Mouse (Mus musculus) neural tube, embryonic 12.5 days (tissue): ENCODE results near the gene Ptprb. TPM values are rescaled to one million over a fixed set of nuclear protein-coding genes. Genes with fewer than 3 reads are reported as not detected.

Experiments
- ATAC-seq: fragments of 200-750 bp; cut with Nextera tagmentation; 2 replicates; pipeline ENCODE4 v1.8.0; 2017; ENCODE audit warnings: low read depth, mild to moderate bottlenecking, moderate TSS enrichment, moderate library complexity; ENCODE audit not compliant: low FRiP score
- H3K27ac ChIP-seq: fragments of 300-500 bp; sonication (generic); 2 replicates; pipeline ENCODE4 v1.5.1; 2016
- H3K27me3 ChIP-seq: fragments of 300-500 bp; sonication (generic); replicated peaks from 2 replicates; pipeline ENCODE4 v1.6.1; 2016; ENCODE audit warnings: mild to moderate bottlenecking
- H3K36me3 ChIP-seq: fragments of 300-500 bp; sonication (generic); 2 replicates; pipeline ENCODE4 v1.6.1; 2016; ENCODE audit warnings: mild to moderate bottlenecking
- H3K4me1 ChIP-seq: fragments of 300-500 bp; sonication (generic); 2 replicates; pipeline ENCODE4 v1.6.1; 2016
- H3K4me2 ChIP-seq: fragments of 300-500 bp; sonication (generic); replicated peaks from 2 replicates; pipeline ENCODE4 v1.6.1; 2016; ENCODE audit warnings: mild to moderate bottlenecking
- H3K4me3 ChIP-seq: fragments of 300-500 bp; sonication (generic); 2 replicates; pipeline ENCODE4 v1.5.1; 2016
- H3K9ac ChIP-seq: fragments of 300-500 bp; sonication (generic); 2 replicates; pipeline ENCODE4 v1.6.1; 2016; ENCODE audit warnings: mild to moderate bottlenecking
- H3K9me3 ChIP-seq: fragments of 300-500 bp; sonication (generic); 2 replicates; pipeline ENCODE4 v1.6.1; 2016; ENCODE audit warnings: mild to moderate bottlenecking
- WGBS: fragments of 180-500 bp; shearing (Covaris S2); methylation state at CpG from one replicate; pipeline ENCODE4 v1.1.7; 2016; 5-methylcytosine and 5-hydroxymethylcytosine counted together
- polyA plus RNA-seq: library from polyadenylated mRNA; unstranded; fragments of >200 nt; fragmentation: Nextera tagmentation; extraction: Ambion mirVana; gene quantifications from 2 replicates; pipeline ENCODE4 v1.2.1, GENCODE M21; 2016

The Ptprb gene
- polyA plus RNA-seq, 1 experiment from 2014 or later: 4.3 TPM

DNA sequence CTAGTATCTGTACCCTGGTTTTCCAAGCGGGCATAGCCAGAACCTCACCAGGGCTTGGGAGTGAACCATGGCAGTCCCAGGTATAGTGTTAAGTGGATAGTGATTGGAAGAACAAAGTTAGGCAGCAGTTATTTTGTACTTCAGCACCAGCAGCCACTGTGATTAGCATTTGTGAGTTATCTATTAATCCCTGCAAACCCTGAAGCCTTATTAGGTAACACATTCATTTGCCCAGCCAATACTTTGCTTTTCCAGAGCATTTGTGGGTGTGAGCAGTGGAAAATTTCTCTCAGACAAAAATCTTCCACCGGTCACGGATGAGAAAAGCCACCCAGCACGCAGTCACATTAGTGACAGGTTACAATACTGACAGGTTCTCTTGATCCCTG lies 7.9 kb upstream of the Ptprb start:
- H3K4me1 ChIP-seq: no peaks in the 10 kb centered on the region
- no peak overlapping the region for H3K4me3 ChIP-seq
- no peak for ATAC-seq
- H3K9me3 ChIP-seq: no peaks in the 10 kb centered on the region
- H3K4me2 ChIP-seq: no peak overlapping the region
- H3K36me3 ChIP-seq: no peaks in the 10 kb centered on the region
- WGBS: 86% methylated on average over 4 of the region's 4 CpGs
- H3K27ac ChIP-seq: no peak overlapping the region
- no peak overlapping the region for H3K9ac ChIP-seq
- H3K27me3 ChIP-seq: no peaks in the 10 kb centered on the region

DNA sequence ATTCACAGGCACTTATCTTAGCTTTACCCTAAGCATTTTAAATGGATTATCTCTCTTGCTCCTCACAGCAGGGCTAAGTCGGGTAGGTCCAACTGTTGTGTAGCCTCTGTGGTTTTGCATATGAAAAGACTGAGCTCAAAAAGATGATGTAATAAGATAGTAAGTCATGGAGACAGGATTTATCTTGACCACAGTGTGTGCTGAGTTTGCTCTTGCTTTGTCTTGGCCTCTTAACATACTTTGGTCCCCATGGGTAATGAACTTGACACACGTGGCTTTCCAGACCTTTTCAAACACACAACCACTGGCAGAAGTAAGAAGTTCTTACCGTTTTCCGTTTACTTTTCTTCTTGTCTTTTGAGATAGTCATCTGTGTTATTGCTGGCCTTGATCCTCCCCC lies 7.0 kb upstream of the Ptprb start:
- Histone ChIP-seq H3K36me3 (no peaks in the 10 kb centered on the region), H3K4me3 (no peak overlapping the region), H3K27ac (no peak overlapping the region), H3K27me3 (no peaks in the 10 kb centered on the region), H3K9ac (no peak overlapping the region), H3K9me3 (no peaks in the 10 kb centered on the region), H3K4me2 (no peak overlapping the region), H3K4me1 (no peaks in the 10 kb centered on the region)
- no peak for ATAC-seq
- WGBS: 71% methylated on average over 4 of the region's 4 CpGs

DNA sequence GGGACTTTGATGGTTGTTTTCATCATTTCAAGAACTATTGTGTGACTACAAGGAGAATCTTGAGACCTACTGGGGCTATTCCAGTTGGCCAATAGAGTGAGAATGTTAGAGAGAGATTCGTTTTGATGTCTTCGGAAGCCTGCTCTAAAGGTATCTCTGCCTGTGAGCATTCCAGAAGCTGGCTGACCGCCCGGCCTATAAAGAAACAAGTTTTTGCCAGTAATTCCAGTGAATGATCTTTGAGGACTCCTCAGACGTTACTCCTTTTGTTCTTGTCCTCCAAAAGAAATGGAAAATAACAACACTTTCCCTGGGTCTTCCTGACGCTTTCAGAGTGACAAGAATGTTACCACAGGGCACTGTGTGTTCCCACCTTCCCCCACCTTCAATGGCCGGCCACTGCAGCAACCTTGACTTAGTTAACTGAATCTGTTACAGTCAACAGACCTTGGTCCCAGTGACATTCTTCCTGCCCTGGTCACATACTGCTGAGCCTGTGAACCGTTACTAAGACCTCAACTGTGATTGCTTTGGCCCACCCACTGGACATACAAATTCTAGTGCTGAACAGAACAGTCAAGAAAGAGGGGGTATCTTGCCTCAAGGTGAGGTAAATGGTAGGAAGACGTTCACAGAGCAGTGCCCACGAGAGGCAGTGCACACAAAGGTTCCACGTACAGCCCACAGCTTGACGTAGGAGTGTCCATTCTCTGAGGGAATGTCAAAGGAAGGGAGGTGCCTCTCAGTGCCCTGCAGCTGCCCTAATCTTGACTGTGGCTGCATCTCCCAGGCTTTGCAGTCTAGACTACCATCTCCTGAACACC lies 4.5 kb upstream of the Ptprb start:
- no peak overlapping the region for H3K4me3 ChIP-seq
- no peak for ATAC-seq

DNA sequence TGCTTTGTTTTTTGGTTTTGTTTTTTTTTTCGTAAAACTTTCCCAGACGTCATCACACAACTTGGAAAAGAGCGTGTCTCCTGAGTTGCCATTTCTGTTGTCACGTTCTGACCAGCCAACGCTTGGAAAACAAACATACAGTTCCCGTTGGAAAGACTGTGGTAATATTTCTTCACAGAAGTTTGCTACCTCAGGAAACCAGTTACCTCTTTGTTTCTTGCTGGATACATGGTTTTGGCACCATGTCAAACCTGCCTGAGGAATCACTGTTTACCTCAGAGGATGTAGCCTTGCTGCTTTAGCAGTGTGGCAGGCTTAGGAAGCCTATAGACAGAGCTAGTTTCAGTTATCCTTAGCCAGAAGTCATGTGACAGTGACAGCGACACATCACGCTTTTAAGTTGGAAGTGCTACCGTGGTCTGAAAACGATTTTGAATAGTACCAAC lies 3.8 kb upstream of the Ptprb start:
- H3K36me3 ChIP-seq: no peaks in the 10 kb centered on the region
- H3K4me1 ChIP-seq: no peaks in the 10 kb centered on the region
- no peak for ATAC-seq
- H3K4me3 ChIP-seq: no peak overlapping the region
- no peak overlapping the region for H3K9ac ChIP-seq
- H3K27ac ChIP-seq: no peak overlapping the region
- H3K9me3 ChIP-seq: no peaks in the 10 kb centered on the region
- 93% methylated on average over 10 of the region's 10 CpGs for WGBS
- no peaks in the 10 kb centered on the region for H3K27me3 ChIP-seq
- H3K4me2 ChIP-seq: no peak overlapping the region

More for the DNA sequence above, 4.5 kb upstream of the Ptprb start:
- no peak overlapping the region for H3K4me2 ChIP-seq
- 83% methylated on average over 12 of the region's 12 CpGs for WGBS
- H3K27ac ChIP-seq: no peak overlapping the region
- no peak overlapping the region for H3K9ac ChIP-seq
- no peaks in the 10 kb centered on the region for H3K9me3 ChIP-seq
- H3K27me3 ChIP-seq: no peaks in the 10 kb centered on the region
- H3K4me1 ChIP-seq: no peaks in the 10 kb centered on the region
- H3K36me3 ChIP-seq: no peaks in the 10 kb centered on the region

- H3K9ac ChIP-seq: no peak overlapping the region
- no peak overlapping the region for H3K27ac ChIP-seq
- H3K4me1 ChIP-seq: no peaks in the 10 kb centered on the region
- H3K9me3 ChIP-seq: no peaks in the 10 kb centered on the region
- no peak overlapping the region for H3K4me3 ChIP-seq
- ATAC-seq: no peak
- WGBS: 83% methylated on average over 3 of the region's 3 CpGs
- no peak overlapping the region for H3K4me2 ChIP-seq
- H3K36me3 ChIP-seq: no peaks in the 10 kb centered on the region
- no peaks in the 10 kb centered on the region for H3K27me3 ChIP-seq
Measured at GRCm38 (mm10) chr10:116272156-116272555, 3.2 kb upstream of the Ptprb start.

GRCm38 (mm10) chr10:116286697-116287344 lies 11.5 kb downstream of the Ptprb start:
- Histone ChIP-seq H3K4me2 (no peak overlapping the region), H3K4me1 (no peaks in the 10 kb centered on the region), H3K9ac (no peak overlapping the region), H3K27me3 (no peaks in the 10 kb centered on the region), H3K36me3 (no peaks in the 10 kb centered on the region), H3K27ac (no peak overlapping the region), H3K9me3 (no peaks in the 10 kb centered on the region), H3K4me3 (no peak overlapping the region)
- ATAC-seq: no peak
- 86% methylated on average over 7 of the region's 7 CpGs for whole genome bisulfite sequencing

DNA sequence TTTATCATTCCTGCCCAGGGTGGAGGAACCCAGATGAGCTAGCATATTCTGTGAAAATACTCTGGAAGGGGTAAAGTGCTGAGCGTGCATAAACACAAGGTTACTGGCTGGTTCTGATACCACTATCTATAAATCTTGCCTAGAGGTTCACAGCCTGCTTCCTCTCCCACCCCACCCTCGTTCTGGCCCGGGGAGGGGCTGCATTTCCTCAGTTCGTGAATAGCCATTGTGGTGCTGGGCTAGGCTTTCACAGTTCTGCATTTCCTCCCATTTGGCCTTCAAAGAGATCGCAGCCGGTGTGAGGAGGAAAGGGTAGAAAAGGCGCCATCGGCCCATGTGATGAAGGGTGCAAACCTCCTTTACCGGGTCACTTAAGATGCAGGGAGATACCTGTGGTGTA lies 12.8 kb downstream of the Ptprb start:
- Histone ChIP-seq H3K36me3 (no peaks in the 10 kb centered on the region), H3K27me3 (no peaks in the 10 kb centered on the region), H3K4me1 (no peaks in the 10 kb centered on the region), H3K27ac (no peak overlapping the region), H3K9ac (no peak overlapping the region), H3K4me2 (no peak overlapping the region), H3K9me3 (no peaks in the 10 kb centered on the region), H3K4me3 (no peak overlapping the region)
- WGBS: 54% methylated on average over 9 of the region's 9 CpGs
- no peak for ATAC-seq

DNA sequence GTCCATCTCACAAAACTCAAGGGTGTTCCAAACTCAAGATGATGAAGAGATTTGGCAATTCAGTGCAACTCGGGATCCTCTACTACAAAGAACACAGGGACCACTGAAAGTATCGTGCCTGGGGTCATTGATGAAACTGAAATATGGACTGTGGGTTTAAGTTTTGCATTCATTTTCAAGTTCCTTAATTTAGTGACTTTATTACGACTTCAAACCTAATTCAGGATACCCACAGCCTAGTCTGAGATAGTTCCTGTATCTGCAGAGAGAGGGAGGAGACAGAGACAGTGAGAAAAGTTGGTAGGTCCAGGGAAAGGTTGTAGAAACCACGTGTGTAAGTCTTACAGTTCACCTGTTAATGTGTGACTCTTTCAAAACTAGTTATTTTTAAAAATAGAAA lies 15.2 kb downstream of the Ptprb start:
- Histone ChIP-seq H3K27ac (no peak overlapping the region), H3K4me1 (no peaks in the 10 kb centered on the region), H3K9ac (no peak overlapping the region), H3K9me3 (no peaks in the 10 kb centered on the region), H3K36me3 (no peaks in the 10 kb centered on the region), H3K27me3 (no peaks in the 10 kb centered on the region), H3K4me2 (no peak overlapping the region), H3K4me3 (no peak overlapping the region)
- 86% methylated on average over 4 of the region's 4 CpGs for whole genome bisulfite sequencing
- ATAC-seq: no peak

DNA sequence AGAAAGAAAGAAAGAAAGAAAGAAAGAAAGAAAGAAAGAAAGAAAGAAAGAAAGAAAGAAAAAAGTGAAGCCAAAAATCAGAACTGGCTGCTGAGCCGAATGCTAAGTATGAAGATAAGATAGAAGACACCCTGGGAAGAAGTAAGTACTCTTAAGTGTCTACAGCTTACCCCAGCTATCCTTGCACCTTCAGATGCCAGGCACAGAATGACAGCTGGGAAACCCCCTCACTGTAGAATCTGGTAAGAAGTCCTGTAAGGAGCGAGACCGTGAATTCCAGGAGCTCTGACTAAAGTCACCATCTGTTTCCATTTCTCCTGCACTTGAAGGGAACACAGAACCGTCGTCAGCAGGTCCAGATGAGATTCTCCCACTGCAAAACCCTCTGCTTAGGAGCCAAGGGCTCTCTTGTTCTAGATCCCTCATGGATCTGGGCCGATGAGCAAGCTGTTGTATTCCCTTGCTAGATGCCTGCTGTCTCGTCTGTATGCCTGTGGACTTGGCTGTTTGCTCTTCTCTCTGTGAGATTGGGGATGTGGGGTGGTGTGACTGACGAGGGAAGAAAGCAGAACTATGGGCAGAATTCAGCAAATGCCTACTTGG lies 15.9 kb downstream of the Ptprb start:
- Histone ChIP-seq H3K4me2 (no peak overlapping the region), H3K27me3 (no peaks in the 10 kb centered on the region), H3K4me1 (no peaks in the 10 kb centered on the region), H3K27ac (no peak overlapping the region), H3K9me3 (no peaks in the 10 kb centered on the region), H3K9ac (no peak overlapping the region), H3K36me3 (no peaks in the 10 kb centered on the region), H3K4me3 (no peak overlapping the region)
- 79% methylated on average over 8 of the region's 8 CpGs for WGBS
- ATAC-seq: no peak

DNA sequence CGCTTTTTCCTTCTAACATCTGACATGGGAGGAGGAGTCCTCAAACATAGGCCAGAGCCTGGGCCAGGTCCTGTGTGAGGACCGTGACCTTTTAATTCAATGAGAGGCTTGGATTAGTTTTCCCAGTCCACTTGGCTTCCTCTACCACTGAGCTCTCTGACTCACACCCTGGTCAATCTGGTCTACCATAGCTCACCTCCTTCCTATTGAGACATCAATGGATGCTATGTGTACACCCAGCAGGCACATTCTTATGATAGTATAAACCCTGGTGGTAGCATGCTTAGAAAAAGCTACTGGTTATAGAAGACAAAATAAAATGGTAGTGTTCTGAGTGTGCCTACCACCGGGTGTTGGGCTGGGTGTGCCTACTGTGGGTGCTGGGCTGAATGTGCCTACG lies 21.1 kb downstream of the Ptprb start:
- no peak overlapping the region for H3K9ac ChIP-seq
- peaks cover 10% of the 10 kb centered on the region for H3K27me3 ChIP-seq
- H3K27ac ChIP-seq: no peak overlapping the region
- H3K4me3 ChIP-seq: no peak overlapping the region
- ATAC-seq: no peak
- no peak overlapping the region for H3K4me2 ChIP-seq
- no peaks in the 10 kb centered on the region for H3K36me3 ChIP-seq
- 92% methylated on average over 4 of the region's 4 CpGs for WGBS
- no peaks in the 10 kb centered on the region for H3K9me3 ChIP-seq
- peaks cover 5% of the 10 kb centered on the region for H3K4me1 ChIP-seq

DNA sequence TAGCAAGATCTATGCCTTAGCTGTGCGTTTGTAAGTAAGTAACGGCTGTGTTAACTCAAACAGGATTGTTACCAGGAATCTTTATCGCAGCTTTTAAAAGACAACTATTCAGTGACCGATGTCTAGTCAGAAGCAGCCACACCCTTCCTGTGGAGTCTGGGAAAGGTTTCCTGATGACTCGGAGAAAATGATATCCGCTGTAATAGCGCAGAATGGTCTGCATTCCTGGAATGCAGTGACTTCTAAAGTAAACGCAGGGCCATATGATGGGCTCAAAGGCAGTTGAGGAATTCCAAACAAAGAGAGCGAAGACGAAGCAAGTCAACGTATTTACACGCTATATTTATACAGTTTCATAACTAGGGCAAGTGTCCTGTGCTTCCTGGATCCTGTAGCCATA lies 22.5 kb downstream of the Ptprb start:
- no peak overlapping the region for H3K4me2 ChIP-seq
- H3K4me3 ChIP-seq: no peak overlapping the region
- 77% methylated on average over 12 of the region's 12 CpGs for WGBS
- no peaks in the 10 kb centered on the region for H3K9me3 ChIP-seq
- H3K4me1 ChIP-seq: peaks cover 10% of the 10 kb centered on the region
- H3K9ac ChIP-seq: no peak overlapping the region
- H3K27me3 ChIP-seq: peaks cover 18% of the 10 kb centered on the region
- H3K36me3 ChIP-seq: no peaks in the 10 kb centered on the region
- no peak for ATAC-seq
- no peak overlapping the region for H3K27ac ChIP-seq

DNA sequence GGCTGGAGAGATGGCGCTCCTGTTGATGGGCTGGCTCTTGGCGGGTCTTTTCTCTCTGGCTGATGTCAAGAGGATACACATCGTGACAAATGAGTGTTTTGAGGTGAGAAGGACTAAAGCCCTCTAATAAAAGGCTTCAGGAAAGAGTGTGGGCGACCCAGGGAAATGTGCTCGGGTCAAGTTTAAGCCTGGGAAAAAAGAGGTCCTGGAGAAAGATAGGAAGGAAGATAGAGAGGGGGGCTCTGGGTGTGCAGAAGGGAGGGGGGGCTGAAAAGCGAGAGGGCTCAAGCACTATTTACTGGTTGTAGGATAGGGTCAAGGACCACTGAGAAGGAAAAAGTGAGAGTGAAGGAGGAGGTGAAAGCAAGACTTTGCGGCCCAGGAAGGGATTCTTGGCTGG lies 25.5 kb downstream of the Ptprb start:
- H3K36me3 ChIP-seq: no peaks in the 10 kb centered on the region
- H3K9me3 ChIP-seq: no peaks in the 10 kb centered on the region
- H3K27ac ChIP-seq: no peak overlapping the region
- H3K4me1 ChIP-seq: peaks cover 10% of the 10 kb centered on the region
- H3K27me3 ChIP-seq: peaks cover 20% of the 10 kb centered on the region
- peak overlapping the region; percentile 97 for H3K4me2 ChIP-seq
- peak; percentile 50; the same call in 1 of the 2 replicates for ATAC-seq
- WGBS: 16% methylated on average over 7 of the region's 7 CpGs
- H3K9ac ChIP-seq: peak overlapping the region; percentile 40
- peak overlapping the region; percentile 46 for H3K4me3 ChIP-seq
